Mouse (Mus musculus): ENCODE data around the gene Gpatch8. TPM values are rescaled to one million over a fixed set of nuclear protein-coding genes. Genes with fewer than 3 reads are reported as not detected.

The Gpatch8 gene
- polyA plus RNA-seq, 1 experiment = 9.0 TPM

Other genes starting within 250 kb of the Gpatch8 start
- gene Ubtf, start 236.7 kb downstream of the Gpatch8 start, polyA plus RNA-seq (2012; rRNA removed) = 22.0 and 22.5 TPM in 2 replicates
- 0.01 and 0.10 TPM in 2 replicates for gene Slc4a1, start 190.2 kb downstream of the Gpatch8 start, polyA plus RNA-seq (2012; rRNA removed)
- gene Rundc3a, start 163.0 kb downstream of the Gpatch8 start, polyA plus RNA-seq (2012; rRNA removed) = 4.3 and 4.6 TPM in 2 replicates
- gene Slc25a39, start 148.4 kb downstream of the Gpatch8 start, polyA plus RNA-seq (2012; rRNA removed) = 332 and 343 TPM in 2 replicates
- 110 and 122 TPM in 2 replicates for gene Grn, start 126.1 kb downstream of the Gpatch8 start, polyA plus RNA-seq (2012; rRNA removed)
- 2.1 and 3.9 TPM in 2 replicates for gene Fam171a2, start 108.7 kb downstream of the Gpatch8 start, polyA plus RNA-seq (2012; rRNA removed)
- gene Itga2b, start 86.3 kb downstream of the Gpatch8 start, polyA plus RNA-seq (2012; rRNA removed) = 1.9 and 3.4 TPM in 2 replicates
- gene Gm11627, start 23.1 kb upstream of the Gpatch8 start, polyA plus RNA-seq (2012; rRNA removed) = 2.0 and 2.7 TPM in 2 replicates
- gene Fzd2, start 48.0 kb upstream of the Gpatch8 start, polyA plus RNA-seq (2012; rRNA removed) = 9.5 and 10.2 TPM in 2 replicates
- gene Meioc, start 107.3 kb upstream of the Gpatch8 start, polyA plus RNA-seq (2012; rRNA removed) = not detected in 2 replicates
- gene Ccdc43, start 141.4 kb upstream of the Gpatch8 start, polyA plus RNA-seq (2012; rRNA removed) = 4.3 and 5.3 TPM in 2 replicates
- gene Adam11, start 205.0 kb upstream of the Gpatch8 start, polyA plus RNA-seq (2012; rRNA removed) = 2.3 and 3.6 TPM in 2 replicates